Mouse (Mus musculus) heart, embryonic 14.5 days (tissue): ENCODE data around the gene Hsd11b2. TPM values are rescaled to one million over a fixed set of nuclear protein-coding genes. Genes with fewer than 3 reads are reported as not detected.

ENCODE experiments used
- ATAC-seq: fragments of 200-750 bp; cut with Nextera tagmentation; 2 replicates; pipeline ENCODE4 v1.8.0; 2017; ENCODE audit warnings: low read depth, moderate TSS enrichment; ENCODE audit not compliant: insufficient number of reproducible peaks, insufficient read depth, low FRiP score
- H3K27ac ChIP-seq, 2 experiments: fragments of 200-500 bp in 1 of 2; fragments of 300-500 bp in 1 of 2; sonication (generic) in 1 of 2; replicated peaks in 1 of 2; 2 replicates each; pipeline ENCODE4 v1.5.1; 2012 to 2014; ENCODE audit warnings: low read depth in 2 of 2, low read length in 2 of 2, control low read depth in 1 of 2, mild to moderate bottlenecking in 1 of 2, mixed read lengths in 1 of 2; ENCODE audit not compliant: control insufficient read depth in 1 of 2, insufficient read depth in 1 of 2
- H3K27me3 ChIP-seq: fragments of 300-500 bp; sonication (generic); 2 replicates; pipeline ENCODE4 v1.6.1; 2014; ENCODE audit warnings: mild to moderate bottlenecking, low read length, control low read depth; ENCODE audit not compliant: control insufficient read depth, insufficient read depth
- H3K36me3 ChIP-seq: fragments of 300-500 bp; sonication (generic); 2 replicates; pipeline ENCODE4 v1.6.1; 2014; ENCODE audit warnings: mild to moderate bottlenecking, control low read depth, low read length, mixed read lengths; ENCODE audit not compliant: control insufficient read depth, insufficient read depth
- H3K4me1 ChIP-seq, 2 experiments: fragments of 200-500 bp in 1 of 2; fragments of 300-500 bp in 1 of 2; sonication (generic) in 1 of 2; 2 replicates each; pipeline ENCODE4 v1.6.1; 2012 to 2014; ENCODE audit warnings: low read length in 2 of 2, control low read depth in 1 of 2, mixed read lengths in 1 of 2; ENCODE audit not compliant: control insufficient read depth in 2 of 2, insufficient read depth in 2 of 2
- H3K4me2 ChIP-seq: fragments of 300-500 bp; sonication (generic); 2 replicates; pipeline ENCODE4 v1.6.1; 2014; ENCODE audit warnings: mild to moderate bottlenecking, low read length
- H3K4me3 ChIP-seq, 2 experiments: fragments of 200-500 bp in 1 of 2; fragments of 300-500 bp in 1 of 2; sonication (generic) in 1 of 2; 2 replicates each; pipeline ENCODE4 v1.5.1; 2012 to 2014; ENCODE audit warnings: low read length in 2 of 2, mild to moderate bottlenecking in 2 of 2, control low read depth in 1 of 2, low read depth in 1 of 2, moderate library complexity in 1 of 2; ENCODE audit not compliant: control insufficient read depth in 1 of 2, insufficient read depth in 1 of 2
- H3K9ac ChIP-seq: fragments of 300-500 bp; sonication (generic); 2 replicates; pipeline ENCODE4 v1.6.1; 2014; ENCODE audit warnings: mild to moderate bottlenecking, low read length
- H3K9me3 ChIP-seq: fragments of 300-500 bp; sonication (generic); 2 replicates; pipeline ENCODE4 v1.6.1; 2016; ENCODE audit warnings: low read length, control low read depth; ENCODE audit not compliant: control insufficient read depth
- WGBS: fragments of 180-500 bp; shearing (Covaris S2); extraction: QIAGEN DNeasy Blood & Tissue Kit; methylation state at CpG from one replicate; pipeline ENCODE4 v1.1.7; 2014; 5-methylcytosine and 5-hydroxymethylcytosine counted together
- polyA plus RNA-seq: library from polyadenylated mRNA; unstranded; fragments of >200 nt; fragmentation: Nextera tagmentation; extraction: Ambion mirVana; gene quantifications from 2 replicates; pipeline ENCODE4 v1.2.1, GENCODE M21; 2014

Hsd11b2 gene
- polyA plus RNA-seq, 1 experiment from 2014 or later = 0.59 TPM

GRCm38 (mm10) chr8:105546384-105547350 is 28.1 kb downstream of the Hsd11b2 start:
- no peaks in the 10 kb centered on the region for H3K9me3 ChIP-seq
- 84% methylated on average over 6 of the region's 6 CpGs for WGBS
- no peak overlapping the region for H3K4me3 ChIP-seq
- no peak overlapping the region for H3K27ac ChIP-seq
- peaks cover 6% of the 10 kb centered on the region; the same call in 1 of the 2 replicates for H3K36me3 ChIP-seq
- H3K27me3 ChIP-seq = no peaks in the 10 kb centered on the region
- no peak overlapping the region for H3K4me2 ChIP-seq
- H3K4me1 ChIP-seq = peaks cover 22 to 24% of the 10 kb centered on the region in 2 experiments
- no peak for ATAC-seq
- no peak overlapping the region for H3K9ac ChIP-seq

GRCm38 (mm10) chr8:105549506-105549905 is 31.0 kb downstream of the Hsd11b2 start:
- Histone ChIP-seq H3K36me3 (peaks cover 9% of the 10 kb centered on the region; the same call in 1 of the 2 replicates), H3K27me3 (no peaks in the 10 kb centered on the region), H3K4me2 (no peak overlapping the region), H3K9me3 (no peaks in the 10 kb centered on the region), H3K4me3 (no peak overlapping the region), H3K9ac (no peak overlapping the region), H3K4me1 (peaks cover 12% of the 10 kb centered on the region in 2 experiments), H3K27ac (no peak overlapping the region)
- WGBS = 88% methylated on average over 1 of the region's 1 CpGs
- ATAC-seq = no peak

- ATAC-seq = no peak
- no peaks in the 10 kb centered on the region for H3K9me3 ChIP-seq
- H3K9ac ChIP-seq = no peak overlapping the region
- no peak overlapping the region for H3K27ac ChIP-seq
- H3K4me1 ChIP-seq = peaks cover 6 to 8% of the 10 kb centered on the region in 2 experiments
- H3K4me3 ChIP-seq = no peak overlapping the region
- H3K36me3 ChIP-seq = peaks cover 9% of the 10 kb centered on the region; the same call in 1 of the 2 replicates
- WGBS = 79% methylated on average over 2 of the region's 2 CpGs
- H3K27me3 ChIP-seq = no peaks in the 10 kb centered on the region
- no peak overlapping the region for H3K4me2 ChIP-seq
These were observed 31.5 kb downstream of the Hsd11b2 start for GRCm38 (mm10) chr8:105550083-105550482.

GRCm38 (mm10) chr8:105552032-105552431 is 33.5 kb downstream of the Hsd11b2 start:
- Histone ChIP-seq H3K9ac (no peak overlapping the region), H3K27me3 (no peaks in the 10 kb centered on the region), H3K4me3 (no peak overlapping the region), H3K36me3 (peaks cover 9% of the 10 kb centered on the region; the same call in 1 of the 2 replicates), H3K4me1 (no peaks in the 10 kb centered on the region), H3K9me3 (no peaks in the 10 kb centered on the region), H3K4me2 (no peak overlapping the region), H3K27ac (no peak overlapping the region)
- WGBS = 93% methylated on average over 2 of the region's 2 CpGs
- no peak for ATAC-seq

GRCm38 (mm10) chr8:105552824-105553223 is 34.3 kb downstream of the Hsd11b2 start:
- H3K27me3 ChIP-seq = no peaks in the 10 kb centered on the region
- peaks cover 11% of the 10 kb centered on the region; the same call in 1 of the 2 replicates for H3K36me3 ChIP-seq
- 84% methylated on average over 1 of the region's 1 CpGs for WGBS
- H3K4me3 ChIP-seq = no peak overlapping the region
- H3K27ac ChIP-seq = no peak overlapping the region
- no peak overlapping the region for H3K4me2 ChIP-seq
- H3K9ac ChIP-seq = no peak overlapping the region
- H3K4me1 ChIP-seq = no peaks in the 10 kb centered on the region
- ATAC-seq = no peak
- H3K9me3 ChIP-seq = no peaks in the 10 kb centered on the region

GRCm38 (mm10) chr8:105554087-105554486 is 35.5 kb downstream of the Hsd11b2 start:
- Histone ChIP-seq H3K4me1 (no peaks in the 10 kb centered on the region), H3K27me3 (no peaks in the 10 kb centered on the region), H3K4me2 (no peak overlapping the region), H3K36me3 (peaks cover 21% of the 10 kb centered on the region), H3K9me3 (no peaks in the 10 kb centered on the region), H3K27ac (no peak overlapping the region), H3K9ac (no peak overlapping the region), H3K4me3 (no peak overlapping the region)
- ATAC-seq = 0 out of 2 replicates have a peak, but pooled peaks have one; percentile 11

- no peak overlapping the region for H3K9ac ChIP-seq
- ATAC-seq = no peak
- peaks cover 26% of the 10 kb centered on the region for H3K36me3 ChIP-seq
- no peaks in the 10 kb centered on the region for H3K4me1 ChIP-seq
- no peak overlapping the region for H3K27ac ChIP-seq
- H3K4me3 ChIP-seq = no peak overlapping the region
- H3K27me3 ChIP-seq = no peaks in the 10 kb centered on the region
- H3K4me2 ChIP-seq = no peak overlapping the region
- 87% methylated on average over 3 of the region's 3 CpGs for WGBS
- H3K9me3 ChIP-seq = no peaks in the 10 kb centered on the region
These were observed 36.7 kb downstream of the Hsd11b2 start for GRCm38 (mm10) chr8:105555230-105555629.
